Mouse (Mus musculus): ENCODE data around the gene Sergef. TPM values are rescaled to one million over a fixed set of nuclear protein-coding genes. Genes with fewer than 3 reads are reported as not detected.

Gene Sergef
- total RNA-seq, 1 experiment = 5.4 TPM

GRCm38 (mm10) chr7:46565374-46565773 is 74.2 kb downstream of the Sergef start:
- no peaks in the 10 kb centered on the region for H3K9me3 ChIP-seq (ENCODE audit: control insufficient read depth, insufficient read depth, low read depth, low read length)
- H3K27ac ChIP-seq (ENCODE audit: insufficient read depth, low read depth, low read length, poor library complexity, severe bottlenecking) = no peak overlapping the region
- H3K36me3 ChIP-seq (ENCODE audit: control insufficient read depth, insufficient read depth, low read length, poor library complexity, severe bottlenecking) = no peaks in the 10 kb centered on the region
- no peak for TF ChIP-seq MAFK (IDR thresholded peaks at IDR 0.05; ENCODE audit: insufficient read depth, low read depth, low read length)
- no peak for TF ChIP-seq HCFC1 (IDR thresholded peaks at IDR 0.05; ENCODE audit: borderline replicate concordance, insufficient read depth, low read length)
- no peak for TF ChIP-seq ZC3H11A (IDR thresholded peaks at IDR 0.05; ENCODE audit: borderline replicate concordance, low read depth, low read length)
- no peak for TF ChIP-seq CHD2 (IDR thresholded peaks at IDR 0.05; ENCODE audit: low read depth, low read length)
- no peak for TF ChIP-seq ZNF384 (IDR thresholded peaks at IDR 0.05; ENCODE audit: low read depth, low read length)
- in situ Hi-C loops (cut with MboI; ENCODE audit: low sequenced_read_pairs in 2 of 2, unreplicated experiment in 2 of 2) = loop anchor here (25.0 kb wide), 1 partner anchor 178 kb away; the partner anchor contains the start of genes Kcnc1 (in 2 of the 2) and Myod1 (in 2 of the 2)
- H3K9ac ChIP-seq (ENCODE audit: insufficient read depth, low read depth, low read length, poor library complexity, severe bottlenecking) = no peak overlapping the region
- DNase-seq (ENCODE audit: low read depth, low spot score) = no peak
- no peaks in the 10 kb centered on the region for H3K4me1 ChIP-seq (ENCODE audit: control insufficient read depth in 2 of 2, insufficient read depth in 2 of 2, low read length in 2 of 2, poor library complexity in 1 of 2)
- no peak overlapping the region for H3K4me3 ChIP-seq (ENCODE audit: insufficient read depth in 1 of 2, low read depth in 1 of 2, low read length in 2 of 2, poor library complexity in 1 of 2, severe bottlenecking in 1 of 2)

GRCm38 (mm10) chr7:46563801-46564200 is 75.8 kb downstream of the Sergef start:
- Histone ChIP-seq H3K4me3 (ENCODE audit: insufficient read depth in 1 of 2, low read depth in 1 of 2, low read length in 2 of 2, poor library complexity in 1 of 2, severe bottlenecking in 1 of 2) (no peak overlapping the region), H3K9ac (ENCODE audit: insufficient read depth, low read depth, low read length, poor library complexity, severe bottlenecking) (no peak overlapping the region), H3K4me1 (ENCODE audit: control insufficient read depth in 2 of 2, insufficient read depth in 2 of 2, low read length in 2 of 2, poor library complexity in 1 of 2) (no peaks in the 10 kb centered on the region), H3K9me3 (ENCODE audit: control insufficient read depth, insufficient read depth, low read depth, low read length) (no peaks in the 10 kb centered on the region), H3K36me3 (ENCODE audit: control insufficient read depth, insufficient read depth, low read length, poor library complexity, severe bottlenecking) (no peaks in the 10 kb centered on the region), H3K27ac (ENCODE audit: insufficient read depth, low read depth, low read length, poor library complexity, severe bottlenecking) (no peak overlapping the region)
- no peak for DNase-seq (ENCODE audit: low read depth, low spot score)
- in situ Hi-C loops (cut with MboI; ENCODE audit: low sequenced_read_pairs in 2 of 2, unreplicated experiment in 2 of 2) = loop anchor here (25.0 kb wide), 1 partner anchor 176 kb away; the partner anchor contains the start of genes Kcnc1 (in 2 of the 2) and Myod1 (in 2 of the 2)
- TF ChIP-seq ZC3H11A (IDR thresholded peaks at IDR 0.05; ENCODE audit: borderline replicate concordance, low read depth, low read length) = no peak
- TF ChIP-seq HCFC1 (IDR thresholded peaks at IDR 0.05; ENCODE audit: borderline replicate concordance, insufficient read depth, low read length) = no peak
- no peak for TF ChIP-seq MAFK (IDR thresholded peaks at IDR 0.05; ENCODE audit: insufficient read depth, low read depth, low read length)
- TF ChIP-seq ZNF384 (IDR thresholded peaks at IDR 0.05; ENCODE audit: low read depth, low read length) = no peak
- no peak for TF ChIP-seq CHD2 (IDR thresholded peaks at IDR 0.05; ENCODE audit: low read depth, low read length)

GRCm38 (mm10) chr7:46560061-46560460 is 79.5 kb downstream of the Sergef start:
- no peak overlapping the region for H3K27ac ChIP-seq (ENCODE audit: insufficient read depth, low read depth, low read length, poor library complexity, severe bottlenecking)
- no peak overlapping the region for H3K9ac ChIP-seq (ENCODE audit: insufficient read depth, low read depth, low read length, poor library complexity, severe bottlenecking)
- DNase-seq (ENCODE audit: low read depth, low spot score) = no peak
- in situ Hi-C loops (cut with MboI; ENCODE audit: low sequenced_read_pairs in 2 of 2, unreplicated experiment in 2 of 2) = loop anchor here (25.0 kb wide), 1 partner anchor 173 kb away; the partner anchor contains the start of genes Kcnc1 (in 2 of the 2) and Myod1 (in 2 of the 2)
- no peaks in the 10 kb centered on the region for H3K4me1 ChIP-seq (ENCODE audit: control insufficient read depth in 2 of 2, insufficient read depth in 2 of 2, low read length in 2 of 2, poor library complexity in 1 of 2)
- no peak overlapping the region for H3K4me3 ChIP-seq (ENCODE audit: insufficient read depth in 1 of 2, low read depth in 1 of 2, low read length in 2 of 2, poor library complexity in 1 of 2, severe bottlenecking in 1 of 2)
- TF ChIP-seq ZNF384 (IDR thresholded peaks at IDR 0.05; ENCODE audit: low read depth, low read length) = no peak
- no peak for TF ChIP-seq ZC3H11A (IDR thresholded peaks at IDR 0.05; ENCODE audit: borderline replicate concordance, low read depth, low read length)
- TF ChIP-seq CHD2 (IDR thresholded peaks at IDR 0.05; ENCODE audit: low read depth, low read length) = no peak
- TF ChIP-seq MAFK (IDR thresholded peaks at IDR 0.05; ENCODE audit: insufficient read depth, low read depth, low read length) = no peak
- no peak for TF ChIP-seq HCFC1 (IDR thresholded peaks at IDR 0.05; ENCODE audit: borderline replicate concordance, insufficient read depth, low read length)
- no peaks in the 10 kb centered on the region for H3K36me3 ChIP-seq (ENCODE audit: control insufficient read depth, insufficient read depth, low read length, poor library complexity, severe bottlenecking)
- H3K9me3 ChIP-seq (ENCODE audit: control insufficient read depth, insufficient read depth, low read depth, low read length) = no peaks in the 10 kb centered on the region

- no peaks in the 10 kb centered on the region for H3K4me1 ChIP-seq (ENCODE audit: control insufficient read depth in 2 of 2, insufficient read depth in 2 of 2, low read length in 2 of 2, poor library complexity in 1 of 2)
- no peak overlapping the region for H3K4me3 ChIP-seq (ENCODE audit: insufficient read depth in 1 of 2, low read depth in 1 of 2, low read length in 2 of 2, poor library complexity in 1 of 2, severe bottlenecking in 1 of 2)
- peaks cover 2% of the 10 kb centered on the region; the same call in 1 of the 2 replicates for H3K36me3 ChIP-seq (ENCODE audit: control insufficient read depth, insufficient read depth, low read length, poor library complexity, severe bottlenecking)
- H3K9me3 ChIP-seq (ENCODE audit: control insufficient read depth, insufficient read depth, low read depth, low read length) = no peaks in the 10 kb centered on the region
- TF ChIP-seq ZNF384 (IDR thresholded peaks at IDR 0.05; ENCODE audit: low read depth, low read length) (no peak), ZC3H11A (IDR thresholded peaks at IDR 0.05; ENCODE audit: borderline replicate concordance, low read depth, low read length) (no peak), CHD2 (IDR thresholded peaks at IDR 0.05; ENCODE audit: low read depth, low read length) (no peak), MAFK (IDR thresholded peaks at IDR 0.05; ENCODE audit: insufficient read depth, low read depth, low read length) (no peak), HCFC1 (IDR thresholded peaks at IDR 0.05; ENCODE audit: borderline replicate concordance, insufficient read depth, low read length) (no peak)
- H3K27ac ChIP-seq (ENCODE audit: insufficient read depth, low read depth, low read length, poor library complexity, severe bottlenecking) = no peak overlapping the region
- no peak for DNase-seq (ENCODE audit: low read depth, low spot score)
- in situ Hi-C loops (cut with MboI; ENCODE audit: low sequenced_read_pairs in 2 of 2, unreplicated experiment in 2 of 2) = loop anchor here (25.0 kb wide), 1 partner anchor 172 kb away; the partner anchor contains the start of genes Kcnc1 (in 2 of the 2) and Myod1 (in 2 of the 2)
- H3K9ac ChIP-seq (ENCODE audit: insufficient read depth, low read depth, low read length, poor library complexity, severe bottlenecking) = no peak overlapping the region
These were observed 80.0 kb downstream of the Sergef start for GRCm38 (mm10) chr7:46559643-46560042.

Measured in ES-E14 (cell line).